Mouse (Mus musculus) kidney, adult 10 weeks (tissue): Measurements from ENCODE around the gene Cdk15. TPM values are rescaled to one million over a fixed set of nuclear protein-coding genes. Genes with fewer than 3 reads are reported as not detected.

Source experiments
- polyA plus RNA-seq: library from polyadenylated mRNA; stranded (reverse); fragments of 350-450 nt; fragmentation: Illumina TruSeq; extraction: RNeasy Lipid Tissue Mini Kit (QIAGEN cat#74804); gene quantifications from one replicate; pipeline ENCODE4 v1.2.3, GENCODE M21; 2014; ENCODE audit warnings: low read depth, low replicate concordance

Cdk15 gene
- polyA plus RNA-seq: not detected

GRCm38 (mm10) chr1:59256751-59257231, at the start of gene Cdk15:
TSS of gene Cdk15 (plus strand) at chr1:59256906.

GRCm38 (mm10) chr1:59236856-59237441, 19.8 kb upstream of the Cdk15 start, which contains the start of gene Als2:
TSS of gene Als2 (minus strand) at chr1:59237231.

Other genes with a start within 250 kb of the Cdk15 start
- gene C2cd6, start 162.0 kb upstream of the Cdk15 start, polyA plus RNA-seq: not detected
- 19.0 TPM for gene Tmem237, start 136.5 kb upstream of the Cdk15 start, polyA plus RNA-seq
- gene Mpp4, start 93.5 kb upstream of the Cdk15 start, polyA plus RNA-seq: 0.73 TPM
- 15.8 TPM for gene Als2, start 19.7 kb upstream of the Cdk15 start, polyA plus RNA-seq
- gene Fzd7, start 225.5 kb downstream of the Cdk15 start, polyA plus RNA-seq: 19.1 TPM